Mouse (Mus musculus): ENCODE data around the gene Cpne7.

The Cpne7 gene

DNA sequence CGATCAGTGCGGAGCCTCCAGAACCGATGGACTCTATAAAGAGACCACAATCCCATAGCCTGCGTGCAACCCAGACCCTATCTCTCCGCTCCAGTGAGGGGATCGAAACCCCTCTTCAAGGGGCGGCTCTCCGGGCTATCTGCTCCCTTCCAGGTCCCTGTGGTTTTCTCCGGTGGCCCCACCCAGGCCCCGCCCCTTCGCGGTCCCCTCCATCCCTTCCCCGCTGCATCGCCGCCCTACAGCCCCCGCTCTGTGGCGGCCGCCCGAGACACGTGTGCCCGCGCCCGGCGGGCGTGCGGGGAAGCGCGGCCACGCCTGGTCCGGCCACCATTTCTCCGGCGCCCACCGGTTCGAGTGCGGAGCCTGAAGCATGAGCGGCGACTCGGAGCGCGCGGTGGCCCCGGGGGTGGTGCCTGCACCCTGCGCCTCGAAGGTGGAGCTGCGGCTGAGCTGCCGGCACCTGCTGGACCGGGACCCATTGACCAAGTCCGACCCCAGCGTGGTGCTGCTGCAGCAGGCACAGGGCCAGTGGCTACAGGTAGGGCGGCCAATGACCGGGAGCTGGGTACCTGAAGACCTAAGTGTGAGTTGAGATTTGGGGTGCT lies at the start of gene Cpne7:
Gene Cpne7 (plus strand): TSS at position 248 of the 605 bp plus-strand sequence.
- DNase-seq (ENCODE audit: extremely low spot score, low spot score): no peak

DNA sequence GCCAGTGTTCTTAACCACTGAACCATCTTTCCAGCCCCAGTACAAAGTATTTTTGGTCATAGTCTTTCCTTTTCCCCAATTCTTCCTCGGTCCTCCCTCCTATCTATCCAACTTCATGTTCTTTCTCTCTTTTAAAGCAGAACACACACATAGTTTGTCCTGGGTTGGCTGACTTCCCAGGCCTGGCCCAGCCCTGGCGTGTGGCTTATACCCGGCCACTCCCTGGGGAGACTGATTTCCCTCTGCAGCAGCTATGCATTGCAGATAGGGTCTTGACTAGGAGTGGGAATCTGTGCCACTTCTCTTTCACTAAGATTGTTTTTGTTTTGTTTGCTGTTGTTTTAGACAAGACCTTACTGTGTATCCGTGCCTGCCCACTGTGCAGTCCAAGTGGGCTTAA lies 46.0 kb upstream of the Cpne7 start:
- no peak for DNase-seq (ENCODE audit: extremely low spot score, low spot score)

DNA sequence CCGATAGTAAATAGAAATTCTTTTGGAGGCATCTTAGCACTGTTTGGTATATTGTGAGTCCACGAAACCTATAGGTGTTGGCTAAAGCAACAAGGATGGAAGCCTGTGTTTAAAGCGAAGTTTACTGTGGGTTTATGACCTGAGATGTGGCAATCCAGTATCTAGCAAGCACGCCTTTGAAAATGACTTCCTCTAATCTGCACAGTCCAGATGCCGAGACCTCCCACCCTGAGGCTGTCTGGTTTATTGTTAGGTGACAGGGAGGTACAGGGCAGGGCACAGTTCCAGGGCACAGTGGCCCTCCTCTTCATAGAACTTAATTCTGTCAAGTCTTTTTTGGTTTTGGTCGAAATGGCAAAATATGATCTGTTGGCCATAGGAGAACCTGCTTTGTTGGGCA lies 40.0 kb upstream of the Cpne7 start:
- DNase-seq (ENCODE audit: extremely low spot score, low spot score): no peak

DNA sequence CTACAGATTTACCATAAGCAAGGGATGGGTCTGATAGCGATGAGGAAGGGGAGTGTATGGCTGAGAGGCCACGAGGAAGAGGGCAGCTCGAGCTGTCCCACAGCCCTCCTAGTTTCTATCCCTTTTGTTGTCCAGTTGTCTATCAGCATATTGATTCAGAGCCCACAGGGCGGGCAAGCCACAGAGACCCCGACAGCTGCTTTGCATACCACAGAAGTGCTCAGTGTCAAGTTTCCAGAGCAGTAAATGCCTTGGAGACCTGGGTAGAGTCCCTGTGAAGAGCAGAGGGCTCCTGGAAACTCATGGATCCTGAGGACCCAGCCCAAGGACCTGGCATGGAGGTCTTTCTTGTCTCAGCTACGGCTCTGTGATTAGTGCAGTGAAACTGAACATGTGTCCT lies 34.2 kb upstream of the Cpne7 start:
- DNase-seq (ENCODE audit: extremely low spot score, low spot score): no peak

DNA sequence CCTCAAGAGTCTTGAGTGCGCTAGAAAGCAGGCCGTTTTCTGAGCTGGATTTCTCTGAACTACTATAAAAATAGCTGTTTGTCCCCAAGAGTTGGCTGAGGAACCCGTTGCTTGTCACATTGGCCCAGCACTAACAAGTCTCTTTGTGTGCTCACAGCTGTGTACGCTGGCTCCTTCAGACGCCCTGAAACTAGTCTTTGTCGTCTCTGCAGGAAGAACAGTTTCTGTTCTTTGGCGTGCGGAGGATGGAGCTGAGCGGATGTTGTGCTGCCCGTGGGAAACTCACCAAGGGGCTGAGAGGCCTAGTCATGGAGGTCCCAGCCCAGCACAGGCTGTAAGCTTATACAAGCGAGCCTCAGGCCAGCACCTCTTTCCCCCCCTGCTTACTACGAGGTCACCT lies 33.6 kb upstream of the Cpne7 start:
- no peak for DNase-seq (ENCODE audit: extremely low spot score, low spot score)

DNA sequence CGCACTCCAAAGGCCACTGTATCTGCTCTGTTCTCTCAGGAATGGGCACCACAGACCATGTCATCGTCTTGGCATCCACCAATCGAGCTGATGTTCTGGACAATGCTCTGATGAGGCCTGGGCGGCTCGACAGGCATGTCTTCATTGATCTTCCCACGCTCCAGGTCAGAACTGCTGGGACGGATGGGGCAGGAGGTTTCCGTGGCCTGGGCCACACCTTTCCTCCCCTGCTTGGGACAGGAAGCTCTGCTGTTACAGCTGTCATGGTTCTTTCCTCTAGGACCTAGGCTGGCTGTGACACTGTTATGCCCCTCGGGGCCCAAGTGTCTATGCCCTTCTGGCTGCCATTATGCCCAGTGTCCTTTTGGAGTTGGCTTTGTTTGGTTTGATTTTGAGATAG lies 29.9 kb upstream of the Cpne7 start:
- no peak for DNase-seq (ENCODE audit: extremely low spot score, low spot score)

DNA sequence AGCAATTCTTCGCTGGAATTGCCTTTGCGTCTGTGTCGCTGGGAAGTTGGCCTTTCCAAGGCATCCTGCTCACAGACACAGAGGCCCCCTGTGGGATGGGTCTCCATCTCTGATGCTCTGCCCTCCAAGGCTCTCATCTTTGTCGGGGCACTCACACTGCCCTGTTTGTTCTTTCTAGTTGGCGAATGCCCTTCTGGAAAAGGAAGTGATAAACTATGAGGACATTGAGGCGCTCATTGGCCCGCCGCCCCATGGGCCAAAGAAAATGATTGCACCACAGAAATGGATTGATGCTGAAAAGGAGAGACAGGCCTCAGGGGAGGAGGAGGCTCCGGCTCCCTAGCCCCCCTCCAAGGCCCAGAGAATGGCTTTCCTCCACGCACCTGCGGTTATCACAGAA lies 20.0 kb upstream of the Cpne7 start:
- DNase-seq (ENCODE audit: extremely low spot score, low spot score): no peak

DNA sequence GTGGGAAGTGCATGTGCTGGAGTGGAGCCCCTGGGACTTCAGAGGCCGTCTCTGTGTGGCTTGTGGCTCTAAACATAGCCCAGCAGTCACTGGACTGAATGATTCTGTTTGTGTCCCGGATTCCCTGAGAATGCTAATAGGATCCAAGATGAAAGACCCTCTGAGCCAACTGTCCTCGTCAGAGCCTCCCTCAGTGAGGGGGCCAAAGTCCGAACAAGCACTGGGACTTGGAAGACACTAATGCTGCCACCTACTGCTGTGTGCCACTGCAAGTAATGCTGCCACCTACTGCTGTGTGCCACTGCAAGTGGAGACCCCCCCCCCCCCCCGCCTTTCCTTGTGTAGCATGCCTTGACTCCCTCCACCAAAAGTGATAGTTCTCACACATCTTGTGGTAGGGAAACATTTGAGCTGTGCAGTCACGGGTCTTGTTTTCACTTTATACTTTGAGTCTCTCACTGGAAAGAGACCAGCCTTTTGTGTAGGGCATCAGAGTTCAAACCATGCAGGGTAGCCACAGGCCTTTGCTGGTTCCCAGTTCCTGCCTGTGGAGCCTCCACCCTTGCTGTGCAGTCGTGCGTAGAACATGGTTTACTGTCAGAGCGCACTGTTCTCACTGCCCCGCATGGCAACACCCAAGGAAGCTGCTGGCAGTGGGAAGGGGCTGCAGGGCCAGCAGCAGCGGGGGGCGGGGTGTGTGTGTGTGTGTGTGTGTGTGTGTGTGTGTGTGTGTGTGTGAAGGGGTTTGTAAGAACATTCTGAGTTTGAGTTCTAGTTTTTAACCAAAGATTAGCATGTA lies 19.2 kb upstream of the Cpne7 start:
- DNase-seq (ENCODE audit: extremely low spot score, low spot score): no peak

DNA sequence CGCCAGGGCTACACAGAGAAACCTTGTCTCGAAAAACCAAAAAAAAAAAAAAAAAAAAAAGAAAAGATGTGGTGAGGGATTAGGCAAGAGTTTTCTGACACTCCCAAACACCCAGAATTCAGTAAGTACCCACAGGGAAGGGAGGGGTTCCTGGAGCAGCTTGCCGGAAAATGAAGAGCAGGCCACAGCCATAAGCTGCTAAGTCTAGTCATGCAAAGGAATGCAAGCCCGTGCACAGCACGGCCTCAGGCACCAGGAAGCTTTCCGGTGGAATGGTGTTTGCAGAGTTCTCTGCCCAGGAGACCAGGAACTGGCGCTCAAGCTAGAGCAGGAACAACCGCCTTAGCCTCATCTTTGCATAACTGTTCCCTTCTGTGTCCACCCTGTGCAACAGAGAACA lies 16.9 kb upstream of the Cpne7 start:
- DNase-seq (ENCODE audit: extremely low spot score, low spot score): no peak

DNA sequence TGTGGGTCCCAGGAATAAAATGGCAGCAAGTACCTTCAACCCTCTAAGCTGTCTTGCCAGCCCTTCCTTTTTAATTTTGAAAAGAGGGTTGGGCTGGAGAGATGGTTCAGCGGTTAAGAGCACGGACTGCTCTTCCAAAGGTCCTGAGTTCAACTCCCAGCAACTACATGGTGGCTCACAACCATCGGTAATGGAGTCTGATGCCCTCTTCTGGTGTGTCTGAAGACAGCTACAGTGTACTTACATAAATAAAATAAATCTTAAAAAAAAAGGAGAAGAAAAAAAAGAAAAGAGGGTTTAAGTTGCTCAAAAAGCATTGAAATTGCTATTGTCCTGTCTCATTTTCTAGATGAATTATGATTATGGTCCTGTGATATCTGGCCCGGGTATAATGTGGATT lies 15.9 kb upstream of the Cpne7 start:
- no peak for DNase-seq (ENCODE audit: extremely low spot score, low spot score)

DNA sequence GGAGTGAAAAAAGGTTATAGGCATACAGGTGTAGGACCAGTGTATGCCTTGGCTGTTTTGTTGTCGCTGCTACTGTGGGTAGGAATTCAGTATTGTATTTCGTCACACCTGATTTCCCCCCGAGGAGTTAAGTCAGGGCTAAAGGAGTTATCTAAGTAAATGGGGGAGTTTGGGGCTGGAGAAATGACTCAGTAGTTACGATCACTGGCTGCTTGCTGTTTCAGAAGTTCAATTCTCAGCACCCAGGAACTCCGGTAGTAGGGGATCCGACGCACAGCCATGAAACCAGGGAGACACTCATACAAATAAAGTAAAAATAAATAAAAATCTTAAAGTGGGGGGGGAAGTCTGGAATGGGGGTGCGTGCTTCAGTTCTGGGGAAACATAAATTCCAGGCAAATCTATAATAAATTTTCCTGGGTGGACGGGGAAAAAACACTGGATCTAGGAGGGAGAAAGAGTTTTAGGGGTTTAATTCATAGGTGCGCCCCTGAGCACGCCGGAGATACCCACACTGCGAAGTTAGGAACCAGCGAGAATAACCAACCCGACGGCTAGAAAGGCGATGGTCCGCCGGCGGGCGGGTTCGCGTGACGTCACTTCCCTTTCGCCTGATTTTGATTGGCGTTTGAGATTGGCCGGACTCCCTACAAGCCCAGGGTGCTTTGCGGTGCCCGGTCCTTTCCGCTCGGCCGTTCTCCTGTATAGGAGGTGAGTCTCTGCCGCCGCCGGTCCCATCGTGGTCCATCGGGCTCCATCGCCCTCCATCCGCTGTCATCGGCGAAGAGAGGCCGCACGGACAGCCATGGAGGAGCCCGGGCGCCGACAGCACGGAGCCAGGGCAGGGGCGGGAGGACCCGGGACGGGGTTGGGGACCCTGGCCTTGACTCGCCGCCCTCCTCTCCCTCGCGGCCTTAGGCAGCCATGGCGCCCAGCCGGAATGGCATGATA lies 15.2 kb upstream of the Cpne7 start, which contains the start of gene Rpl13:
Gene Rpl13 (plus strand): TSS at position 616 of the 951 bp plus-strand sequence.
- peak; percentile 98 for DNase-seq (ENCODE audit: extremely low spot score, low spot score)

DNA sequence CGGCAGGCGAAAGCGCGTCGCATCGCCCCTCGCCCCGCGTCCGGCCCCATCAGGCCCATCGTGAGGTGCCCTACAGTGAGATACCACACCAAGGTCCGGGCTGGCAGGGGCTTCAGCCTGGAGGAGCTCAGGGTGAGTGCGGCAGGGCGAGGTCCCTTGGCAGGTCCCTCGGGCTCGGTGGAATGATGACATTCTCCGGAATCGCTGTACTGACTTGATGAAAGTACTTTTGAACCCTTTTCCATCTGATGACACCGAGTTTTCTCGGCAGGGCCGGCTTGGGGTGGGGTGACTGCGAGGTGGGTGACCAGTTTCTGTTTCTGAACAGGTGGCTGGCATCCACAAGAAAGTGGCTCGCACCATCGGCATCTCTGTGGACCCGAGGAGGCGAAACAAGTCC lies 14.3 kb upstream of the Cpne7 start:
- peak; percentile 18 for DNase-seq (ENCODE audit: extremely low spot score, low spot score)

DNA sequence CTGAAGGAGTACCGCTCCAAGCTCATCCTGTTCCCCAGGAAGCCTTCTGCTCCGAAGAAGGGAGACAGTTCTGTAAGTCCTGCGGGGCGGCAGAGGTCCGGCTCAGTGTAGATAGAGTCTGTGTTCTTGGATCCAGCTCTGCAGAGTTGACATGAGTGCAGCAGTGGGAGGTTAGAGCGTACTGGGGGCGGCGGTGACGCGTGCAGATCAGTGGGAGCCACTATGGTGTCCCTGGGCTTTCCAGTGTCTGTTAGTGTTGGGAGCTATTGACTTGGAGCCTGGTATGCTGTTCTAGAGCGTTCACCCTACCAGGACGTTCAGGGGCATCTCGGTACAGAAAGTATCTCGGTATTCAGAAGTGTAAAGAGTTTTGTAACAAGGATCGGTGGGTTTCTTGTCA lies 13.9 kb upstream of the Cpne7 start:
- DNase-seq (ENCODE audit: extremely low spot score, low spot score): peak; percentile 28

DNA sequence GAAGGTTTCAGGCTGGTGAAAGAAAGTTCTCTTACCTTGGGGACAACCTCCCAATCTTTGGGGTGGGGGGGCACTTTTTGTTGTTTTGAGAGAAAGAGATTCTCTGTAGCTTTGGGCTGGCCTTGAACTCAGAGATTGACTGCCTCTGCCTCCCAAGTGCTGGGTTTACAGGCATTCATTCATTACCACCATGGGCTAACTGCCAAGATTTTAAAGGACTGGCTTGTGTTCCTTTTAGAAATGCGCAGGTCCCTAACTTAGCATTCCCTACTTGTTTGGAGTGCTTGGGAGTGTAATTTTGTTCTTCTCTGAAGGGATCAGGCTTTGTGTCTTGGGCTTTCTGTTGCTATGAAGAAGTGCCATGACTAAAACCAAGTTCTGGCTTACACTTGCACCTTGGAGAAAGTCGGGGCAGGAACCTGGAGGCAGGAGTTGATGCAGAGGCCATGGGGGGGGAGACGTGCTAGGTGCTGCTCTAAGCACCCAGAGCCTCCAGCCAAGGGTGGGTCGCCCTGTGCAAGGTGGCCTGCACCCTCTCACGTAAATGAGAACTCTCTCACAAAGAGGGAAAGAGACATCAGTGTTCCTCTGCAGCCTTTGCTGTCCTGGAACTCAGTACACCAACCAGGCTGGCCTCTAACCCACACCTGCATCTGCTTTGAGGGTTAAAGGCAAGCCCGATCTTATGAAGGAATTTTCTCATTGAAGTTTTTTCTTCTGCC lies 13.0 kb upstream of the Cpne7 start:
- DNase-seq (ENCODE audit: extremely low spot score, low spot score): no peak

DNA sequence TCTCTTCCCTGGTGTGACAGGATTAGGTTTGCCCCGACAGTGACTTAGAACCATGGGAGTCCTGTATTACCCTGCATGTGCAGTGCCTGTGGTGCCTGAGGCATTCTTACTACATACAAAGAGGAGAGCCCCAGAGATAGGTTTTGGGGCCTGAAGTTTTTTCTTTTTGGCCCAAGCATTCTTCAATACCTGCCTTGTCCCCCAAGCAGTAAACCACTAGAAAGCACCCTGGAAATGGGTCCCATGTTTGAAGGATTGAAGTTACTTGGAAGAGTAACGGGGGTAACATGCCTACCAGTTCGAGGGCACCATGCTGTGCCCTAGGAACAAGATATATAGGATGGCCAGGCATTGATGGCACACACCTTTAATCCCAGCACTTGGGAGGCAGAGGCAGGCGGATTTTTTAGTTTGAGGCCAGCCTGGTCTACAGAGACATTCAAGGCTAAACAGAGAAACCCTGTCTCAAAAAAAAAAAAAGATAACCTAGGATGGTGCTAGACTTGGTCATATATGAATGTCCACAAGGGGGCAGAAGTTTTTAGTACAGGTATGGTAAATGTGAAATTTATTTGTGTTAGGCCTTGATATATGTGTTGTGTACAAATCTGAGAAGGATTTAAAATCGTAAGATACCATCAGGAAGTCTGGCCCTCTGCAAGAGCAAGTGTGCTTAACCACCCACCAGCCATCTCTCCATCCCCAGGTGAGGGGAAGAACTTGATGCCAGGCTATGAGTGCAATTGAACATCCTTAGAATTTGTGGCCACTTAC lies 11.4 kb upstream of the Cpne7 start:
- peak; percentile 51 for DNase-seq (ENCODE audit: extremely low spot score, low spot score)

DNA sequence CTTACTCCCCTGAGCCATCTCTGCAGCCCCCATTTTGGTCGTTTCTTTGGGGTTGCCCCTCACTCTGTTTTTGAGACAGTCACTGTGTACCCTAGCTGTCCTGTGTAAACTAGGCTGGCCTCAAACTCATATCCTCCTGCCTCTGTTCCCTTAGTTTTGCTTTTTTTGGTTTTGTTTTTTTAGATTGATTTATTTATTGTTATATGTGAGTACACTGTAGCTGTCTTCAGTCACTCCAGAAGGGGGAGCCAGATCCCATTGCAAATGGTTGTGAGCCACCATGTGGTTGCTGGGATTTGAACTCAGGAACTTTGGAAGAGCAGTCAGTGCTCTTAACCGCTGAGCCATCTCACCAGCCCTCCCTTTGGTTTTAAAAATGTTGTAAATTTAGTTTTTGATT lies 10.6 kb upstream of the Cpne7 start:
- DNase-seq (ENCODE audit: extremely low spot score, low spot score): peak; percentile 18

DNA sequence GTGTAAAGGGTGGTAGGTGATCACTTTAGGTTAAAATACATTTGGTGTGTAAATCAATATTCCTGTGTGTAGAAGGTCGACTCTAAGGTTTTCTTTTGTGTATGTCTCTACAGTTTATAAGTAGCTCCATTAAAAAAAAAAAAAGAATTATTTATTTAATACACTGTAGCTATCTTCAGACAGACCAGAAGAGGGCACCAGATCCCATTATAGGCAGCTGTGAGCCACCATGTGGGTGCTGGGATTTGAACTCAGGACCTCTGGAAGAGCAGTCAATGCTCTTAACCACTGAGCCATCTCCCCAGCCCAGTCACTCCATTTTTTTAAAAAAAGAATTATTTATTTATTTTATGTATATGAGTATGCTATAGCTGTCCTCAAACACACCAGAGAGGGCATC lies 9.2 kb upstream of the Cpne7 start:
- DNase-seq (ENCODE audit: extremely low spot score, low spot score): no peak

DNA sequence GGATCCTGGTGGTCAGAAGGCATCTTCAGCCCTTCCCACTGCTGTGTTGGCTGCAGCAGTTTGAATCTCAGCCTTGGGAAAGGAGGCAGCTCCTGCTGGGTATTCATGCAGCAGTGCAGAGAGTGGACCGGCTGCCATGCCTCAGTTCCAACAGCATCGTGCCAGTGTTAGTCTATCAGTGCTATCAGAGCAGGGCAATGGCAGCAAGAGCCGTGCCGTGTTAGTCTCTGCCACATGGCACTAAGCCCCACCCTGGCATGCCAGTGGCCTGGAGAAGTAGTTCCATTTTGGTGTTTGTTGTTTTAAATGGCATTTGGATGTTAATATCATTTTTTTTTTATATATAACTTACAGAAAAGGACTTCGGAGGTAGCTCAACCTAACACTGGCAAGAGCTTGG lies 8.2 kb upstream of the Cpne7 start:
- no peak for DNase-seq (ENCODE audit: extremely low spot score, low spot score)

DNA sequence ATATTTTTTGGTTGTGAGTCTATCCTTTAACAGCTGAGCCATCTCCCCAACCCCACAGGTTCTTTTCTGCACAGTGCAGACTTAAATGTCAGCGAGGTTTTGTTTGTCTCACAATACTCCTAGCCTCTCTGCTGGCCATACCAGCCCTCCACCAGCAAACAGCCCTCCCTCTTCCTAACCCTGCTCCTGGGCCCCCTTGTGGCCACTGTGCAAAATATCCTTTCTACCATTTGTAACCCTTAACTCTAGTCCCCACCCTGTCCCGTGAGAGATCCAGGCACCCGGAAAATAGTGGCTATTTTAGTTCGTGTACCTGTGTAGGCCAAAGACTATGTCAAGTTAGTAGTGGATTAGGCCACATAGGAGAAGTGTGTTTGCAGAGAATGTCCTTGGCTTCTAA lies 6.5 kb upstream of the Cpne7 start:
- peak; percentile 56 for DNase-seq (ENCODE audit: extremely low spot score, low spot score)

DNA sequence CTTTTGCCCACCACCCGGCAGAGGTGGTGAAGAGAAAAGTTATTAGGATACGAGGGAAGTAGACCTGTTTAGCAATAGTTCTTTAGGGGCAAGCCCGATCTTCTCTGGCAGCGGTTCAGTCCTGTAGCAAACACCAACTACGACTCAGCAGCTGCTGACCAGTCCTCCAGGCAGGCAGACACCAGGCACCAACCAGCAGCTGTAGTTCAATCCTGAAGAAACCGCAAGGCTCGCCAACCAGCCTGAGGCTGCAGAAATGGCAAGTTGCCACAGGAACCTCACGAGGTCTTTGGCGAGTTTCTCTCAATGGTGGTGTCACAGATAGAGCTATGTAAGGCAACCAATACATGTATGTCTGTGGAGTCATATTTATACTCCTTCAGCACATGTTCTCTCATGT lies 4.3 kb upstream of the Cpne7 start:
- no peak for DNase-seq (ENCODE audit: extremely low spot score, low spot score)

All from neural tube, embryonic 10.5 days (tissue).